Mouse (Mus musculus) intestine, postnatal 0 days (tissue): ENCODE results near the gene Rbm15. TPM values are rescaled to one million over a fixed set of nuclear protein-coding genes. Genes with fewer than 3 reads are reported as not detected.

Experiments
- ATAC-seq: fragments of 200-750 bp; cut with Nextera tagmentation; 2 replicates; pipeline ENCODE4 v1.8.0; 2017; ENCODE audit warnings: mild to moderate bottlenecking, moderate TSS enrichment, moderate library complexity
- H3K27ac ChIP-seq: fragments of 300-500 bp; sonication (generic); 2 replicates; pipeline ENCODE4 v1.5.1; 2014; ENCODE audit warnings: mild to moderate bottlenecking, low read depth, low read length, moderate library complexity
- H3K27me3 ChIP-seq: fragments of 300-500 bp; sonication (generic); replicated peaks from 2 replicates; pipeline ENCODE4 v1.6.1; 2014; ENCODE audit warnings: low read length, mixed read lengths; ENCODE audit not compliant: control insufficient read depth, insufficient read depth
- H3K36me3 ChIP-seq: fragments of 300-500 bp; sonication (generic); 2 replicates; pipeline ENCODE4 v1.6.1; 2014; ENCODE audit warnings: mild to moderate bottlenecking, moderate library complexity; ENCODE audit not compliant: control insufficient read depth, insufficient read depth
- H3K4me1 ChIP-seq: fragments of 300-500 bp; sonication (generic); replicated peaks from 2 replicates; pipeline ENCODE4 v1.6.1; 2014; ENCODE audit warnings: antibody characterized with exemption, low read length, mixed read lengths; ENCODE audit not compliant: control insufficient read depth, insufficient read depth
- H3K4me2 ChIP-seq: fragments of 300-500 bp; sonication (generic); replicated peaks from 2 replicates; pipeline ENCODE4 v1.6.1; 2014; ENCODE audit warnings: low read depth, mild to moderate bottlenecking, moderate library complexity
- H3K4me3 ChIP-seq: fragments of 300-500 bp; sonication (generic); 2 replicates; pipeline ENCODE4 v1.5.1; 2014; ENCODE audit warnings: low read depth, low read length
- H3K9ac ChIP-seq: fragments of 300-500 bp; sonication (generic); 2 replicates; pipeline ENCODE4 v1.6.1; 2014; ENCODE audit warnings: mild to moderate bottlenecking, low read depth, low read length
- H3K9me3 ChIP-seq: fragments of 300-500 bp; sonication (generic); 2 replicates; pipeline ENCODE4 v1.6.1; 2016; ENCODE audit warnings: mixed run types; ENCODE audit not compliant: control insufficient read depth
- CTCF ChIP-seq: sonication (generic); IDR thresholded peaks from 2 replicates; pipeline ENCODE4 v1.5.1; 2016; ENCODE audit warnings: low read depth, mild to moderate bottlenecking, control low read depth, antibody characterized with exemption, moderate library complexity
- WGBS: fragments of 180-500 bp; shearing (Covaris S2); extraction: QIAGEN DNeasy Blood & Tissue Kit; methylation state at CpG from one replicate; pipeline ENCODE4 v1.1.7; 2014; 5-methylcytosine and 5-hydroxymethylcytosine counted together
- polyA plus RNA-seq: library from polyadenylated mRNA; unstranded; fragments of >200 nt; fragmentation: Nextera tagmentation; extraction: Ambion mirVana; gene quantifications from 2 replicates; pipeline ENCODE4 v1.2.1, GENCODE M21; 2015

Rbm15 gene
- polyA plus RNA-seq, 1 experiment from 2014 or later, result 8.0 TPM

DNA sequence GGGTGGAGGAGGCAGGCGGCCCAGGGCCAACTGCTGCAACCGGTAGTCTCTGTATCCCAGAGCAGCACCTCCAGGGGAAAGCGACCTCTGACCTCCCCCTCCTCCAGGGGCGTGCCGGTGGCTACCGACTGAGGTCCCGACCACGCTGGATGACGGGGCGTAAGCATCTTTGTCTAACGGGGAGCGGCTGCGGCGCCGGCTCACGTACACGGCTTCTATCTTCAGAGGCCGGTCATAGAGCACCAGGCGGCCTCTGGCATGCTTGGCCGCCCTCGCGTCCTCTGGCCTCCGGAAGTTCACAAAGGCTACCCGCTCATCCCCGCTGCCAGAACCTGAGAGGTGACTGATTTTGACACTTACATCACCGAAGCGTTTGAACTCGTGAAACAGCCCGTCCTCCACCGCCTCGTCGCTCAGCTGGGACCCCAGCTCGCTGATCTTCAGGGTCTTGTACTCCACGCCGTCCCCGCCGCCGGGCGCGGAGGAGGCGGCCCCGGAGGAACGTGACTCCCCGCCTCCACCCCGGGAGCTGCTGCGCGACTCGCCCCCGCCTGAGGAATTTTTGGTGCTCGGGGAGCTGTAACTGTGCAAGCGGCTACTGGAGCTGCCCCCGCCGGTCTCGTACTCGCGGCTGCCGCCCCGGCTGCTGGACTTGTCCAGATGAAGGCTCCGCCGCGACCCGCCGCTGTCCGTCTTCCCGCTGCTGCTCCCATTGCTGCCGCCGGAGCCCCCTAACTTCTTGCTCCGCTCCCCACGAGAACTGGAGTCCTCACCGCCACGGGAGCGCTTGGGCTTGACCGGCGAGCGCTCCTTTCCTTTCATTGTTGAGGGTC lies 1.1 kb downstream of the Rbm15 start:
- peak overlapping the region; percentile 92 for H3K27ac ChIP-seq
- H3K4me2 ChIP-seq, result peak overlapping the region; percentile 80
- peaks cover 5% of the 10 kb centered on the region; the same call in 1 of the 2 replicates for H3K36me3 ChIP-seq
- H3K9me3 ChIP-seq, result no peaks in the 10 kb centered on the region
- H3K4me3 ChIP-seq, result peak overlapping the region; percentile 98
- WGBS, result under 1% methylated on average over 75 of the region's 75 CpGs
- H3K9ac ChIP-seq, result peak overlapping the region; percentile 96
- peaks cover 6% of the 10 kb centered on the region; the same call in 1 of the 2 replicates for H3K4me1 ChIP-seq
- no peak for TF ChIP-seq CTCF
- ATAC-seq, result no peak
- no peaks in the 10 kb centered on the region for H3K27me3 ChIP-seq

DNA sequence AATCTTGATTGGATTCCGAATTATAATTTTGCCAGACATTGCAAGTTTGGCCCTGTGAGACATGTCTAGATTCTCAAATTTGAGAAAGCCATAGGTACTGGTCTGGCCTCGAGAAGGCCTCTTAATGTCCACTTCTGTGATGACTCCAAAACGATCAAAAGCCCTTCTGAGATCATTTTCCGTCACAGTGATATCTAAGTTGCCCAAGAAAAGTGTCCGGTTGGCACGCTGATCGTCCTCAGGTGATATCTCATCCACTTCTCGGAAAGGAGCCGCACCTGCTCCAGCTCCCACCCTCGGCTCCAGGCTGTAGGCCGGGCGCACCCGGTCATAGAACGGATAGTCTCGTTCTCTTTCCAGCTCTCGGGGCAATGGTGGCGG lies 1.7 kb downstream of the Rbm15 start:
- ATAC-seq, result no peak
- Histone ChIP-seq H3K4me3 (peak overlapping the region; percentile 98), H3K36me3 (peaks cover 5% of the 10 kb centered on the region; the same call in 1 of the 2 replicates), H3K27me3 (no peaks in the 10 kb centered on the region), H3K27ac (peak overlapping the region; percentile 92), H3K9me3 (no peaks in the 10 kb centered on the region), H3K4me1 (peaks cover 6% of the 10 kb centered on the region; the same call in 1 of the 2 replicates), H3K4me2 (peak overlapping the region; percentile 80), H3K9ac (peak overlapping the region; percentile 96; the same call in 1 of the 2 replicates)
- TF ChIP-seq CTCF, result no peak
- WGBS, result 13% methylated on average over 17 of the region's 17 CpGs

DNA sequence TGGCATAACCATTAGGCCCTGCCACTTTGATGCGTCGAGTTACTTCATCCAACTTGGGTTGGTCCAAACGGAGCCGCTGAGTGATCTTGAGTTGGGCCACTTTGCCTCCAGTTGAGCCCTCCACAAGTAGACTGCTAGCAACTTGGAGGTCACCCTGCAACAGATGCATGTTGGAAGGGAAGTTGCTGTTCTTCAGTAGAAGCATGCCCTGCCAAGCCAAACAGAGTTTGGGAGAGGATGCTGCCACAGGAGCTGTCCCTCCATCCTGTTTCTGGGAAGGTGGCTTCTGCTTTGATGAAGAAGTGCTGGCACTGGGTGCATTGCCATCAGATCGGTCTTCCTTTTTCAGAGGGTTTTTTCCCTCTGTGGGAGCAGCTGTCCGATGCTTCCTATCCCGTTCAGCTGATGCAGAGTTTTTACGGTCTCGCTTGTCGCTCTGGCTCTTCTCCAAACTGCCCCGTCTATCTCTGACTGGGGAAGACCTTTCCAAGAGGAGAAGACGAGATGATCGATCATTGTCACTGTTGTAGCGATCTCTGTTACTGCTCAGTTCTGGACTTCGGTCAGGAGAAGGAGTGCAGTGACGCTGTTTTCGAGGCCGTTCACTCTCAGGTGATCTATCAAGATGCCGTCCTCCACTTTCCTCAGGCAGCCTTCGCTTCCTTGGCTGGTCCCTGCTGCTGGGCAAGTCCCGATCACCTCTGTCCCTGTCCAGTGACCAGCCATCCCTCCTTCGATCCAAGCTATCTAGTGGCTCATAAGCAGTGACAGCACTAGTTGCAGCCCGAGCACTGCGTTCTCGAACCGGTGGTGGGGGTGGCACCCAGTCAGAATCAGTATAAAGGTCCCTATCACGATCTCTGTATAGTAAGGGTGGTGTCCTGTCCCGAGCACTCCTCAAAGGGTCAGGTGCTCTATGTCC lies 2.7 kb downstream of the Rbm15 start:
- TF ChIP-seq CTCF, result no peak
- no peaks in the 10 kb centered on the region for H3K9me3 ChIP-seq
- peaks cover 6% of the 10 kb centered on the region; the same call in 1 of the 2 replicates for H3K4me1 ChIP-seq
- peak overlapping the region; percentile 98 for H3K4me3 ChIP-seq
- 0 out of 2 replicates have a peak overlapping the region, but pooled peaks have one; percentile 4 for H3K9ac ChIP-seq
- H3K36me3 ChIP-seq, result peaks cover 9% of the 10 kb centered on the region
- peak overlapping the region; percentile 80 for H3K4me2 ChIP-seq
- 27% methylated on average over 28 of the region's 28 CpGs for WGBS
- peak overlapping the region; percentile 23; the same call in 1 of the 2 replicates for H3K27ac ChIP-seq
- no peak for ATAC-seq
- no peaks in the 10 kb centered on the region for H3K27me3 ChIP-seq

DNA sequence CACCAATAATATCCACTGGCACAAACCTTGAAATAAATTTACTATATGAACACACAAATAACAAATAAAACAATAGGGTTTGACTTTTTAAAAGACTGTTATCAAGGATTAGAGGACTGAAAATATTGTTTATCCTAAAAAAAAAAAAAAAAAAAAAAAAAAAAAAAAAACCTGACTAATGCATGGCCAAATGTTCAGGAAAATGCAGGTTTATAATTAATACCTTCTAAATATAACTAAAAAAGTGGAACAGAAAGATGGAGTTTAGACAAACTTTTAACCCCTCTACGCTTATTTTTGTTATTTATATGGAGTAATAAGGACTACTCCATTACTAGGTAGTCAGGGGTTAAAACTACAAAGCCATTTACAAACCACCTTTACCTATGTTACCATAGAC lies 7.0 kb downstream of the Rbm15 start:
- no peak for ATAC-seq
- WGBS, result 97% methylated on average over 1 of the region's 1 CpGs
- Histone ChIP-seq H3K9ac (no peak overlapping the region), H3K4me1 (peaks cover 16% of the 10 kb centered on the region), H3K36me3 (peaks cover 23% of the 10 kb centered on the region), H3K27me3 (no peaks in the 10 kb centered on the region), H3K4me2 (no peak overlapping the region), H3K27ac (no peak overlapping the region), H3K9me3 (no peaks in the 10 kb centered on the region), H3K4me3 (no peak overlapping the region)
- TF ChIP-seq CTCF, result no peak

DNA sequence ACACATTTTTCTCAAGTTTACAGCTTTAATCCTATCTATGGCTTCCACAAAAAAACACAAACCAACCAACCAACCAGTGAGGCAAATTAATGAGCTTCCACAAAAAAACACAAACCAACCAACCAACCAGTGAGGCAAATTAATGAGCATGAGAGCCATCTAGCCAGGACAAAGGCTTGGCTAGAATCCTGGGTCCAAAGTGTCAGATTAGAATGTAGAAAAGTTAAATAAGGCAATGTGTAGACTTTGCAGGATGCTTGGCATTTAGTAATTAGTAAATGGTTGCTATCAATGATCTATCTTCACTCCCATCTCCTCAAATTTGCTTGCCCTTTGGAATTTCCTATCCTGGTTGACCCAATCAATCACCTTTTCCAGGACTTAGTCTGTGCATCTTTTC lies 11.7 kb downstream of the Rbm15 start:
- H3K9me3 ChIP-seq, result no peaks in the 10 kb centered on the region
- ATAC-seq, result no peak
- no peak overlapping the region for H3K27ac ChIP-seq
- peaks cover 10% of the 10 kb centered on the region; the same call in 1 of the 2 replicates for H3K4me1 ChIP-seq
- peaks cover 18% of the 10 kb centered on the region for H3K36me3 ChIP-seq
- no peak overlapping the region for H3K4me2 ChIP-seq
- no peaks in the 10 kb centered on the region for H3K27me3 ChIP-seq
- H3K4me3 ChIP-seq, result no peak overlapping the region
- TF ChIP-seq CTCF, result no peak
- H3K9ac ChIP-seq, result no peak overlapping the region

DNA sequence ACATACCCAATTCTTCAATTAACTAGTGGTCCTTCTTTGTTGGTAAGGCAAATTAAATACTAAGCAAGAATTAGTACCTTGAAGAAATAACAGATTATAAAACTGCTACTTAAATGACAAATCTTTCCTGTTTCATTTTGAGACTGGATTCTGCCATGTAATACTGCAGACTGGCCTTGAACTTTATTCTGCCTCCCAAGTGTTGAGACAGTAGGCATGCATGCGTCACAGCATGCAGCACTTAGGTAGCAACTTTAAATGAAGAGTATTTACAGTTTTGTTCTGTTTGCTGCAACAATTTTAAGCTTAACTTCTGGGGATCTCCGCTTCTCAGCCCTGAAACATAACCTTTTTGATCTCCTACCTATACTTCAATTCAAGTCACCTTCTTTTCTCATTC lies 12.3 kb downstream of the Rbm15 start:
- Histone ChIP-seq H3K27me3 (no peaks in the 10 kb centered on the region), H3K27ac (no peak overlapping the region), H3K4me2 (no peak overlapping the region), H3K36me3 (peaks cover 18% of the 10 kb centered on the region), H3K9me3 (no peaks in the 10 kb centered on the region), H3K4me1 (peaks cover 10% of the 10 kb centered on the region; the same call in 1 of the 2 replicates), H3K4me3 (no peak overlapping the region), H3K9ac (no peak overlapping the region)
- ATAC-seq, result no peak
- TF ChIP-seq CTCF, result no peak
- 71% methylated on average over 2 of the region's 2 CpGs for WGBS
